Mouse (Mus musculus) bone marrow macrophage, adult 2 months (primary cell): ENCODE data around the gene Obsl1.

ENCODE experiments used
- CTCF ChIP-seq: IDR thresholded peaks from 2 replicates; pipeline ENCODE4 v1.5.1; 2012; ENCODE audit warnings: low read depth, mild to moderate bottlenecking, low read length, moderate library complexity
- POLR2A ChIP-seq: IDR thresholded peaks from 2 replicates; pipeline ENCODE4 v1.6.1; 2012; ENCODE audit warnings: mild to moderate bottlenecking, low read depth, low read length, borderline replicate concordance

DNA sequence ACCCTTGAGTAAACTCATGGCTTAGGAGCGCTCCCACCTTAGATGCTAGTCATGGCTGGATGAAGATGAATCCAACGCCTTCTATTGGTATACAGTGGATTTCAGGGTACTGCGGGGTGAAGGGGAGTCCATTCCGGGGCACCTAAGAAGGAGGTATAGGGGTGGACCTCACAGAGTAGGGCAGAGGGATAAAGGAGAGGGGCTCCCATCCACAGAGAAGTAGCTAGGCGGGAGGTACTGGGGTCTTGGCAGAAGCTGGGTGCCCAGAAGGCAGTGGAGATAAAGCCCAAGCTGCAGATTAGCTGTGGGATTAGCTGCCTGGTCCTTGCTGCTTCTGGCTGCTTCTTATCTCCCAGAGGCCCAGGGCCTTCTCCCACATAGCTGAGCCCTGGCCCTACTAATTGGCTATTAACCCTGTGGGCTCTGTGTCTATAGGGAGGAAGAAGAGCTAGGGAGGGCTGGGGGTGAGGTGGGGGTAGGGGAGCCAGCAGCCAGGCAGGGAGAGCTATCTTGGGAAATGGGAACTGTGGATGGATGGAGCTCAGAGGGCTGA is 42.5 kb downstream of the Obsl1 start:
- TF ChIP-seq CTCF: no peak
- TF ChIP-seq POLR2A: no peak
